Mouse (Mus musculus) olfactory bulb, adult 2 months (tissue): ENCODE measurements around the gene Wfs1. TPM values are rescaled to one million over a fixed set of nuclear protein-coding genes. Genes with fewer than 3 reads are reported as not detected.
A peak's percentile ranks its signal among the peaks of the same experiment; 100 is the strongest.
"Not testable (repeated sequence)": the region's sequence is repeated elsewhere in the genome, so short reads cannot be mapped to it uniquely, and the experiment has no call there.

Source experiments
- H3K27ac ChIP-seq: fragments of 200-500 bp; 2 replicates; pipeline ENCODE4 v1.5.1; 2012; ENCODE audit warnings: low read depth, low read length; ENCODE audit not compliant: insufficient read depth
- H3K4me1 ChIP-seq: fragments of 200-500 bp; 2 replicates; pipeline ENCODE4 v1.6.1; 2012; ENCODE audit warnings: low read length; ENCODE audit not compliant: control insufficient read depth, insufficient read depth
- H3K4me3 ChIP-seq: fragments of 200-500 bp; 2 replicates; pipeline ENCODE4 v1.5.1; 2012; ENCODE audit warnings: mild to moderate bottlenecking, low read depth, low read length, moderate library complexity; ENCODE audit not compliant: insufficient read depth
- CTCF ChIP-seq: fragments of 200-500 bp; IDR thresholded peaks from 2 replicates; pipeline ENCODE4 v1.5.1; 2012; ENCODE audit warnings: low read depth, mild to moderate bottlenecking, low read length, moderate library complexity; ENCODE audit not compliant: insufficient read depth
- POLR2A ChIP-seq: fragments of 200-500 bp; IDR thresholded peaks from 2 replicates; pipeline ENCODE4 v1.6.1; 2012; ENCODE audit warnings: mild to moderate bottlenecking, low read depth, low read length, moderate library complexity; ENCODE audit not compliant: insufficient read depth
- WGBS: fragments of 180-500 bp; shearing (Covaris S2); methylation state at CpG from one replicate; pipeline ENCODE4 v1.1.7; 2018; 5-methylcytosine and 5-hydroxymethylcytosine counted together
- polyA plus RNA-seq: library from polyadenylated mRNA; stranded (reverse); fragments of >200 nt; gene quantifications from 2 replicates; pipeline ENCODE4 v1.2.4, GENCODE M21; 2012; ENCODE audit warnings: low replicate concordance; ENCODE audit not compliant: missing spikeins, insufficient read depth, insufficient read length

Gene Wfs1
- polyA plus RNA-seq, 1 experiment = not detected

DNA sequence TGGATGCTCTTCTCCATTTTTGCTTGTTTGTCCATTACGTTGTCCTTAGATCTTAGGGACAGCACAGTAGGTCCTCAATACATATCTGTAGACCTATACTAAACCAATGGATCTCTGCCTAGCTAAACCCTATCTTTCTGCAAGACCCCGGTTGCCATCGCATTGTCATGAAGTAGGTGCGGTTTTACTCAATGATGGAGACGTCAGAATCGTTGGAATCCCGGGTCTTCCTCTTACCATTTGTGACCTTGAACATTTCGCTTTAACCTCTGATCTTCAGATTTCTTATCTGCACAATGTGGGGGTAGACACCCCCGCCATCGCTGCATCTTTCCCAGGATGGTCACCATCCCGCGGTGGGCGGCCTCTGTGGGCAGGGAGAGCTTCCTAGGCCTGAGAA lies 38.7 kb upstream of the Wfs1 start:
- peak overlapping the region; percentile 40; the same call in 1 of the 2 replicates for H3K27ac ChIP-seq
- WGBS = 14% methylated on average over 13 of the region's 13 CpGs
- H3K4me3 ChIP-seq = peak overlapping the region; percentile 95
- no peak for TF ChIP-seq POLR2A
- TF ChIP-seq CTCF = no peak
- peaks cover 13% of the 10 kb centered on the region for H3K4me1 ChIP-seq

DNA sequence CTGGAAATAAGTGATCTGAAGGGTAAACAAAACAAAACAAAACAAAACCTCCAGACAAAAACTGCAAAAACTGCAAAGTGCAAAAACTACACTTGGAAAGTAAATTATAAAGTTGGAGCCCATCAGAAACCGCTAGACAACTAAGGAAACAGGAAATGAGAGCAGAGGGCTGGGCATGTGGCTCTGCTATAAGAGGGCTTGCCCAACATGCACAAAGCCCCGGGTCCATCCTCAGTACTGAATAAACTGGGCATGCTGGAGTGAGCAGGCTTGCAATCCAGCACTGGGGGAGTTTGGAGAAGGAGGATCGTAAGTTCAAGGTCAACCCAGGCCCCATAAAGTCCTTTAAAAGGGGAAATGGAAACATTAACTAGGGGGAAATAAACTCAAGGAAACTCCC lies 28.2 kb upstream of the Wfs1 start:
- Histone ChIP-seq H3K4me3 (no peak overlapping the region), H3K27ac (no peak overlapping the region), H3K4me1 (peaks cover 6% of the 10 kb centered on the region)
- TF ChIP-seq CTCF (no peak), POLR2A (no peak)
- WGBS = 77% methylated on average over 3 of the region's 3 CpGs

DNA sequence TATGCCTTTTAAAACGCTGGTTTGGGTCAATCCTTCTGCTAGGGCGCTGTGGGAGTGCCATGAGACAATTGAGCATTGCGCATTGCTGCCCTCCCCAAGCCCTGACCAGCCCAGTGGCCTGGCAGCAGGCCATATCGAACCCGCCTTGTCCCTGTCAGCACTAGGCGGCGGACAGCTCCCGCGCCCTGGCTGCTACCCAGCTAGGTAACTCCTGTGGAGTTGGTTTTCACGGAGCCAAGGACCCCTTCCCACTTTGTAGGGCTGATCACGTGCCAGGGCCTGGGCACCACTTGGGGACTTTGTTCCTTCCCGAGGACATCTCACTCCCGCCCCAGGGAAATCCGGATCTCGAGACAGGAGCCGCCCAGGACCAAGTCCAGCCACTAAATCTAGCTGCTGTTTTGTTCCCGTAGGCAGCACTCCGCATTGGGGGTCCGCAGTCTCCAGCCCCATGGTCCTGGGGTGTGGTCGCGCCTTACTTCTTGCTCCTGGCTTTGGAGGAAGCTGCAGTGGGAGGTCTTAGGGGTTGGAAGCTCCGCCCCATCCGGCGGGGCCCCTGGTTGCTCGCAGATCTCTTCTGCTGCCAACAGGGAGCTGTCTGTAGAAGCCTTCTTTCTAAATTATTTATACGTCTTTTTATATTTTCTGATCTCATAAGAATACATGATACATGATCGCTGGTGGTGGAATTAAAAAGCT lies 26.8 kb upstream of the Wfs1 start:
- H3K4me3 ChIP-seq = peak overlapping the region; percentile 34
- 13% methylated on average over 27 of the region's 27 CpGs for WGBS
- H3K27ac ChIP-seq = no peak overlapping the region
- TF ChIP-seq POLR2A (no peak), CTCF (no peak)
- peaks cover 6% of the 10 kb centered on the region for H3K4me1 ChIP-seq

DNA sequence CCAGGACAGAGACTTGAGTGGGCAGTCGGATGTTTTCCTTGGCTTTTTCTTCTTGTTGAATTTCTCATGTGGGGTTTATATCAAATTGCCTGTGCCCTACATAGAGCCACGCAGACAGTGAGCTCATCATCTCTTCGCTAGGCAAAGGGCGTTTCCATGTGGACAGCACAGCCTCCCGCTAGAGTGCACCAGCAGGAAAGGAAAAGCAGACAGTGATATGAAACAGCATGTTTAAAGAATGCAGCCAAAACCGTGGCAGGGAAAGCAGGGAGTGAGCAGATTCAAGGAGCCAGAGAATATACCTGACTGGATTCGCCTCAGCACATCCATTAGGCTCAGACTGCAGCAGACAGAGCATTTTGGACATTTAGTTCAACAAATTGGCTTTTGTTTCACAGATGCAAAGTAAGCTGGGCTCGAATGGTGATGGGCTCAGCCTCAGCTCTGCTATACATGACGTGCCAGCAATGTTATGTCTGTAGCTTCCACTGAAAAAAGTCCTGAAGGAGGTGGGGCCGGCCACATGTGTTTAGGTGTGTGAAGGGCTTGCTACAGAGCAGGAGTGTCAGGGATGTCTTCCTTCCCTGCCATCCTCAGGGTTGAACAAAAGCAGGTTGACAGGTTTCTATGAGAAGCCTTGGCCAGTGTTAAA lies 21.8 kb upstream of the Wfs1 start:
- 43% methylated on average over 10 of the region's 10 CpGs for WGBS
- TF ChIP-seq CTCF (no peak), POLR2A (no peak)
- H3K27ac ChIP-seq = no peak overlapping the region

DNA sequence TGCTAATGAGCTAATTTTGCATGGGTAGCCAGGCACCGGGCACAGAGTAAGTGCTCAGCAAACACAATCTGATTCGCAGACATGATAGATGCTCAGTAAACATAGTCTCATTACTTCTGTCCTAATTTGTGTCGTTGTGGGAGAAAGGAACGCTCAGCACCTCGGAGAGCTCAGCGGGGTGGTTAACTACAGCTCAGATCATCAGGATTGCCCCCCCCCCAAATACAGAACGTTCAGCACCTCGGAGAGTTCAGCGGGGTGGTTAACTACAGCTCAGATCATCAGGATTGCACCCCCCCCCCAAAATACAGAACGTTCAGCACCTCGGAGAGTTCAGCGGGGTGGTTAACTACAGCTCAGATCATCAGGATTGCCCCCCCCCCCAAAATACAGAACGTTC lies 20.8 kb upstream of the Wfs1 start:
- not testable (repeated sequence) for H3K27ac ChIP-seq, H3K4me1 ChIP-seq, H3K4me3 ChIP-seq
- WGBS = 33% methylated on average over 13 of the region's 13 CpGs

More for the DNA sequence above, 21.8 kb upstream of the Wfs1 start:
- no peak overlapping the region for H3K4me3 ChIP-seq
- peaks cover 4% of the 10 kb centered on the region for H3K4me1 ChIP-seq

DNA sequence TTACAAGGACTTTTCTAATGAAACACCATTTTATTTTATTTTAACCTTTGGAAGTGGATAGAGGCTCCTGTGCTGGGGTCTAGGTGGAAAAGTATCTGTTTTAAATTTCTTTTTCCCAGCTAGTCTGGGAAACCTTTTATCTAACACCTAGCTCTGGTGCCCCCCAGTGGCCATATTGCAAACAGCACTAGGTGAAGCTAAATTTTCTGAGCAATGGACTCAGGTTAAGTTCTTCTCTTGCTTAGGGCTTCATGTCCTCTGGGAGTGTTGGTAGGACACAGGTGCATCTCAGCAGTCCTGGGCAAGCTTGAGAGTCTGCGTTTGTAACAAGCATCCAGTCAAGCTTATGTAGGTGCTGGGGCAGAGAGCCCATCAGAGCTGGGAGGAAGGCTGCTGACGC lies 13.0 kb upstream of the Wfs1 start:
- TF ChIP-seq CTCF (no peak), POLR2A (no peak)
- Histone ChIP-seq H3K4me1 (peaks cover 15% of the 10 kb centered on the region), H3K4me3 (no peak overlapping the region), H3K27ac (no peak overlapping the region)
- WGBS = 50% methylated on average over 2 of the region's 2 CpGs

DNA sequence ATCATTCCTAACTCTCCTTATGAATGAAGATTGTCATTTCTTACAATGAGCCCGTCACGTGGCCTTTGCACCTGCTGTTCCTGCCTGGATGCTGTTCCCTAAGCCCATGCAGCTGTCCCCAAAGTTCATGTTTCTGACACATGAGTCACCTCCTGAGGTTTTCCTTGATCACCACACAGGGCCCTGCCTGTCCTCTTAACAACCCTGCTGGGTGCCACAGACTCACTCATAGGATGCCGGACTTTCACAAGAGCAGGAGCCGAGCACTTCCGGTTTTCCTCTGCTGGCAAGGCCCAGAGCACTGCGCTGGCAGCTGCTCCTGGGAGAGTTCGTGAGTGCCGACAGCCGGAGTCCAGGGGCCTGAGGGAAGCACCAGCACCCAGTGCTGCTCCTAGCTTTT lies 12.0 kb upstream of the Wfs1 start:
- WGBS = 88% methylated on average over 9 of the region's 9 CpGs
- TF ChIP-seq CTCF = no peak
- TF ChIP-seq POLR2A = no peak
- H3K4me1 ChIP-seq = peaks cover 24% of the 10 kb centered on the region
- H3K4me3 ChIP-seq = no peak overlapping the region
- no peak overlapping the region for H3K27ac ChIP-seq

DNA sequence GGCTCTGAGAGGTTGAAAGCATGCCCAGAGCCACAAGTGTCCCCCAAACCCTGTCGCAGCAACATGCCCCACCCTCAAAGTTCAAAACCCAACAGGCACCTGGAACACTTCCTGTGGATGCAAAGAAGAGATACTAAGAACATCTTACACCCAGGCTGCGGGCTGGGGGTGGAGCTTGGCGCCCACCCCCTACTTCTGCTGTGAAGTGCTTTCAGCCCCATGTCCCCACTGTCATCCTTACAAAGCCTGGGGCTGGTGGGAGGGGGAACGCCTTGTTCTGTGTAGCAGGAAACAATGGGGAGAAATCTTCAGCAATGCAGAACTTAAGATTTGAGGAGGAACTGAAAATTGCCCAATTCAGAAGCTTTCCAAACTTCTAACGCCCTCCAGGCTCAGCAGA lies 9.0 kb upstream of the Wfs1 start:
- 28% methylated on average over 5 of the region's 5 CpGs for WGBS
- TF ChIP-seq CTCF (no peak), POLR2A (no peak)
- Histone ChIP-seq H3K4me3 (no peak overlapping the region), H3K27ac (no peak overlapping the region), H3K4me1 (peaks cover 27% of the 10 kb centered on the region)

DNA sequence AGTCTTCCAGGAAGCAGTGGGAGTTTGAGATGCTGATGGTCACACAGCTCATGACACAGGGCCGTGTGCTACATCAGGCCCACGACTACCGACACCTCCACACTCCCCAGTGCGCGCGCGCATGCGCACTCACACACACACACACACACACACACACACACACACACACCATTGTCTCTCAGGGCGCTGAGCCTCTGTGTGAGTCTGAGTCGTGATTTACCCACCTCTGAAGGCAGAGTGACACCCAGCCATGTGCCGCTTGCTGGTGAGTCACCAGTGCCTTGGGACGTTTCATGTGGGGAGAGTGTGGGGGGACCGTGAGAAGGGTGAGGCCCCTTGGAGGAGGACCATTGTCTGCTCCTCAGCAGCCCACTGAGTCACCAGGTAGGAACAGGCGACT lies 7.4 kb upstream of the Wfs1 start:
- WGBS = 69% methylated on average over 14 of the region's 14 CpGs
- Histone ChIP-seq H3K4me1 (peaks cover 27% of the 10 kb centered on the region), H3K27ac (0 out of 2 replicates have a peak overlapping the region, but pooled peaks have one; percentile 10), H3K4me3 (no peak overlapping the region)
- TF ChIP-seq CTCF (no peak), POLR2A (no peak)
